Mouse (Mus musculus): ENCODE measurements around the gene Elk3. TPM values are rescaled to one million over a fixed set of nuclear protein-coding genes. Genes with fewer than 3 reads are reported as not detected.

Elk3 gene
- polyA plus RNA-seq, 1 experiment: 86.5 TPM

DNA sequence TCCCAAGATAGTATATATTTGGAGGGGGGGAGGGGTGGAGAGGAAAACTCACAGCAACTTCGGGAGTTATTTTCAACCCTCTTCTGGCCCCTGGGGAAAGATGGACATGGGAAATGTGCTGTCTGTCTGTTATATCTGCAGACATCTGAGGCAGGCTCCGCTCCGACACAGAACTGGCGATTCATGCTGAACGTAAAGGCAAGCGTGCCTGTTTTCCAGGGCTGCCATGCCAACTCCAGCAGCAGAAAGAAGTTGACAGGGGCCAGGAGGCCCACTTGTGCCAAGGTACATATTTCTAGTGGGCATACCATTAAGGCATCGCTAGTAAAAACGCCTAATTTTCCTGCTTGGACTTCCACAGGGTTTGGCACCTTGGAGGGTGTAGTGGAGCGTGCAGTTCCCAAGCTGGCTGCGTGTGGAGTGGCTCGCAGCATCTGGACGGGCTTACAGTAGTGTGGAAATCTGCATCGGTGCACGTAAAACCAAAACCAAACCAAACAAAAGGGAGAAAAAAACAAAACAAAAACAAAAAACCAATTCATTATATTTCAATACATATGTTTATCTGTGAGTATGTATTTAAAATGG, 37.1 kb upstream of the Elk3 start:
- TF ChIP-seq CTCF (IDR thresholded peaks at IDR 0.05; ENCODE audit: borderline replicate concordance, insufficient read depth, low read length) (no peak), POLR2A (IDR thresholded peaks at IDR 0.05; ENCODE audit: low read depth, low read length) (no peak)
- Histone ChIP-seq H3K4me1 (ENCODE audit: control insufficient read depth, insufficient read depth, low read length) (peaks cover 6% of the 10 kb centered on the region), H3K27ac (ENCODE audit: insufficient read depth, low read length) (no peak overlapping the region), H3K4me3 (ENCODE audit: insufficient read depth, low read length) (no peak overlapping the region)

DNA sequence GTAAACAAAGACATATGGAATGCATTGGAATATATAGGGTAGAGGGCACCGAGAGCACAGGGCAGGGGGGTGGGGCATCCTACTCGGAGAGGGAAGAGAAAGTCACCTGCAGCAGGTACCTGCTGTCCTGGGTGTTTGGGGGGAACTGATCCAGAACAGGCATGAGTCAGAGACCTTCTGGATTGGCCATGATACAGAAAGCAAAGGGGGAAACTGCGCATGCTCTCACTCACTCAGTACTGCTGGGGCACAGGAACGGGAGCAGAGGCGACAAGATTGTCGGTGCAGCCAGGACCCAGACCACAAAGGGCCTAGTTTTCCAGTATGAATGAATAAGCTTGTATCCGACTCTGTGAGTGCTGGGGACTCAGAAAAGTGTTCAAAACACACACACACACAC, 36.5 kb upstream of the Elk3 start:
- Histone ChIP-seq H3K4me3 (ENCODE audit: insufficient read depth, low read length) (no peak overlapping the region), H3K4me1 (ENCODE audit: control insufficient read depth, insufficient read depth, low read length) (peaks cover 6% of the 10 kb centered on the region), H3K27ac (ENCODE audit: insufficient read depth, low read length) (no peak overlapping the region)
- 0 out of 2 replicates have a peak, but pooled peaks have one; percentile 22 for TF ChIP-seq POLR2A (IDR thresholded peaks at IDR 0.05; ENCODE audit: low read depth, low read length)
- no peak for TF ChIP-seq CTCF (IDR thresholded peaks at IDR 0.05; ENCODE audit: borderline replicate concordance, insufficient read depth, low read length)

DNA sequence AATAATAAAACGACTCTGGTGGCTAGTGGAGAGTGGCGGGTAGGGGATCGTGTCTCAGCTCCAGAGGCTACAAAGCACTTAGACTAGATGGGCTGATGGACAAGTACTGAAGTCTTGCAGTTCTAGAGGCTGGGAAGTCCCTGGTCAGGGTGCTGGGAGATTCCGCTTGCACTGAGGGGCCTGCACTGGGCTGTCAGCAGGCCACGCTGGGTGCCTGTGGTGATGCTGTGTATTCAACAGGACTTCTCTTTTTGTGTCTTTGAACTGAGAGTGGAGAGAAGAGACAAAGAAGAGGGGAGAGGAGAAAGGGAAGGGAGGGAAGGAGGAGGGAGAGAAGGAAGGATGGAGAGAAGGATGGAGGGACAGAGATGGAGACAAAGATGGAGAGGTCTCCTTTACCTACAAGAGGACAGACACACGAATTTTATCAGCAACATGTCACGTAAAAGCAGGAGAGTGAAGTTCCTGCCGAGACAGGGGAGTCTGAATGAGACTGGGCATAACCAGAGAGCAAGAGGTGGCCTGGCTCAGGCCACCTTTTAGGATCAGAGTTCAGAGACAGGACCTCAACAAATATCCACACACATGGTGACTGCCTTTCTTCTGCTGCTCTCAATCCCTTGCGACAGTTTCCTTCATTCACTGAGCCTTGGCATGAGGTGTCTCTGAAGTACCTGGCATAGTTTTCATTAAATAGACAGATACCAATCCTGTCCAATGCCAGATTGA, 35.4 kb upstream of the Elk3 start:
- peaks cover 6% of the 10 kb centered on the region for H3K4me1 ChIP-seq (ENCODE audit: control insufficient read depth, insufficient read depth, low read length)
- H3K27ac ChIP-seq (ENCODE audit: insufficient read depth, low read length): no peak overlapping the region
- H3K4me3 ChIP-seq (ENCODE audit: insufficient read depth, low read length): no peak overlapping the region
- TF ChIP-seq POLR2A (IDR thresholded peaks at IDR 0.05; ENCODE audit: low read depth, low read length): no peak
- TF ChIP-seq CTCF (IDR thresholded peaks at IDR 0.05; ENCODE audit: borderline replicate concordance, insufficient read depth, low read length): no peak

DNA sequence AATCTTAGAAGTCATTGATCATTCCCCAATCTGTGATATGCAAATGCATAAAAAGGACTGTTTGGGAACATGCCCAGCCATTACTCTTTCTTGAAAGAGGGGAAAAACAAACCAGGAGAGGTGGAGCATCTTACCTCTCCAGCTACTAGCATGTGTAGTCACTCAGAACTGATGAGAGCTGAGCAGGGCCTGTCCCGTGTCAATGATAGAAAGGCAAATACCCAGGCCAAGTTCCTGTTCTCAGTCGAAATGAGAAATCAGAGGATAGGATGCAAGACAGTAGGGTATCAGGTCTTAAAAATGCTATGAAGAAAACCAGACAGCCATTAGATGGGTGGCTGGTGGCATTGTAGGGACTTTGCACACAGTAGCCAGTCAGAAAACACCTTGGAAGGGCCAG, 34.6 kb upstream of the Elk3 start:
- H3K4me1 ChIP-seq (ENCODE audit: control insufficient read depth, insufficient read depth, low read length): peaks cover 6% of the 10 kb centered on the region
- TF ChIP-seq CTCF (IDR thresholded peaks at IDR 0.05; ENCODE audit: borderline replicate concordance, insufficient read depth, low read length) (no peak), POLR2A (IDR thresholded peaks at IDR 0.05; ENCODE audit: low read depth, low read length) (no peak)
- H3K4me3 ChIP-seq (ENCODE audit: insufficient read depth, low read length): no peak overlapping the region
- H3K27ac ChIP-seq (ENCODE audit: insufficient read depth, low read length): no peak overlapping the region

DNA sequence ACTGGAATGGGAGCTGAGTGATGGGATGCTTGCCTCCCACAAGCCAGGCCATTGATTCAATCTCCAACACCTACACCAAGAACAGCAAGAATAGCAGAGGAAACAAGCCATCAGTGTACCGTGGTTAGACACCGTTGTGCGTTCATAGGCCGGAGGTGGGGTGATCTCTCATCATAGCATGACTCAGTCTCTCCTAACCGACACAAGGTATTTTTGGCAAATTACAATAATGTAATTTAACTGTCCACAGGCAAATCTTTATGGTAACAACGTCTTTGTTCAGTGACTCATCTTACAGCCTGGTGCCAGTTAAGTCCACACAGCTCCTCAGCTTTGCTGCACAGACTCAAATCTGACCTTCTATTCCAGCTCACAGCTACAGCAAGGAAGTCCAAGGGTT, 32.5 kb upstream of the Elk3 start:
- Histone ChIP-seq H3K27ac (ENCODE audit: insufficient read depth, low read length) (peak overlapping the region; percentile 52; the same call in 1 of the 2 replicates), H3K4me1 (ENCODE audit: control insufficient read depth, insufficient read depth, low read length) (peaks cover 6% of the 10 kb centered on the region), H3K4me3 (ENCODE audit: insufficient read depth, low read length) (no peak overlapping the region)
- TF ChIP-seq POLR2A (IDR thresholded peaks at IDR 0.05; ENCODE audit: low read depth, low read length) (no peak), CTCF (IDR thresholded peaks at IDR 0.05; ENCODE audit: borderline replicate concordance, insufficient read depth, low read length) (no peak)

DNA sequence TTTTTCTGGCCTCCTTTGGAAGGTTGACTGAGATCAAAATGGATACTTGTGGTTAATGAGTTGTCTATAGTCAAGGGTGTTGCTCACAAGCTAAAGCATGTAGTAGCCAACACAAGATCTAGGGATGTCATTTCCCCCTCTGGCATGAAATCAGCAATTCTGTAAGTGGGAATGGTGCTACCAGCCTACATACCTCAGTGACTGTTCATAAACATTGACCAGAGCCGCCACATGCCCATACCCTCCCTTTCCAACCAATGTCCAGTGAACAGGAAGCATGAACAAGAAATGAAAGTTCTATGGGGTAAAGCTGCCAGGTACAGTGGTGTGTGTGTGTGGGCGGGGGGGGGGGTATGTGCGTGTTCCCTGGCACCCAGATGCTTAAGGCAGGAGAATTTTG, 32.1 kb upstream of the Elk3 start:
- Histone ChIP-seq H3K4me3 (ENCODE audit: insufficient read depth, low read length) (no peak overlapping the region), H3K4me1 (ENCODE audit: control insufficient read depth, insufficient read depth, low read length) (peaks cover 6% of the 10 kb centered on the region), H3K27ac (ENCODE audit: insufficient read depth, low read length) (peak overlapping the region; percentile 47; the same call in 1 of the 2 replicates)
- TF ChIP-seq POLR2A (IDR thresholded peaks at IDR 0.05; ENCODE audit: low read depth, low read length) (no peak), CTCF (IDR thresholded peaks at IDR 0.05; ENCODE audit: borderline replicate concordance, insufficient read depth, low read length) (no peak)

DNA sequence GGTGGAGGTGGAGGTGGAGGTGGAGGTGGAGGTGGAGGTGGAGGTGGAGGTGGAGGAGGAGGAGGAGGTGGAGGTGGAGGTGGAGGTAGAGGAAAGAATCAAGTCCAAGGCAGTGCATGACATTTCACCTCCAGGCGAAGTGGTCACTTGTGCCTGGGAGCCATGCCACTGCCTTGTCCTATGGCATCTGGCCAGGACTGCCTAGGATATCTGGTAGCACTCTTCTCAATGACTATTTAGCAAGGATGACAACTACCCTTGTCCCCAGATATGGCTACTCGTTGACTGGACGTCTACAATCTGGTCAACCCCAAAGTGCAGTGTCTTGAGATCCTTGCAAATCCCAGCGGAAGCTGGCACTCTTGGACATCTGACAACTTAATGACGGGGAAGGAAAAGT, 27.6 kb upstream of the Elk3 start:
- no peak overlapping the region for H3K27ac ChIP-seq (ENCODE audit: insufficient read depth, low read length)
- no peak for TF ChIP-seq POLR2A (IDR thresholded peaks at IDR 0.05; ENCODE audit: low read depth, low read length)
- no peak for TF ChIP-seq CTCF (IDR thresholded peaks at IDR 0.05; ENCODE audit: borderline replicate concordance, insufficient read depth, low read length)
- no peak overlapping the region for H3K4me3 ChIP-seq (ENCODE audit: insufficient read depth, low read length)
- H3K4me1 ChIP-seq (ENCODE audit: control insufficient read depth, insufficient read depth, low read length): peaks cover 2% of the 10 kb centered on the region; the same call in 1 of the 2 replicates

DNA sequence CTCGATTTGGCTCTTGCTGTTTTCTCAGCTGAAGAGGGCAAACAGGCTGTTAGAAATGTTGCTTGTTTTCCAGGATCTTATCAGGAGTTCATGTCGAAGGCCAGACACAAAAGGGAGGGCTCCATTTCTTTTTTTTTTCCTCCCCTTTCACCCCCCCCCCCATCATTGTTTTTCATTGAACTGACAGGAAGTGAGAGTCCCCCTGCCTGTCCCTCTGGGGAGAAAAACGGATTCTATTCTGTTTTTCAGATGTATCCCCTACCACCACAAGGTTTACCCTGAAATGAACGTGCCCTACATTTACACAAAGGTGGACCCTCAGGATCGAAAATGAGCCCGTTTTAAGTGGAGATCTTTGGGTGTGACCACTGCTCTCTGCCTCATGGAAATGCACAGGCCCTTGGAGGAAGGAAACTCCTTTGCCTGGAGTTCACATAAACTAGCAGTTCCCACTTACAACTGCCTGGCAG, 25.6 kb upstream of the Elk3 start:
- Histone ChIP-seq H3K27ac (ENCODE audit: insufficient read depth, low read length) (no peak overlapping the region), H3K4me3 (ENCODE audit: insufficient read depth, low read length) (no peak overlapping the region), H3K4me1 (ENCODE audit: control insufficient read depth, insufficient read depth, low read length) (0 out of 2 replicates have a peak, but pooled peaks cover 4% of the 10 kb centered on the region)
- no peak for TF ChIP-seq CTCF (IDR thresholded peaks at IDR 0.05; ENCODE audit: borderline replicate concordance, insufficient read depth, low read length)
- TF ChIP-seq POLR2A (IDR thresholded peaks at IDR 0.05; ENCODE audit: low read depth, low read length): no peak

DNA sequence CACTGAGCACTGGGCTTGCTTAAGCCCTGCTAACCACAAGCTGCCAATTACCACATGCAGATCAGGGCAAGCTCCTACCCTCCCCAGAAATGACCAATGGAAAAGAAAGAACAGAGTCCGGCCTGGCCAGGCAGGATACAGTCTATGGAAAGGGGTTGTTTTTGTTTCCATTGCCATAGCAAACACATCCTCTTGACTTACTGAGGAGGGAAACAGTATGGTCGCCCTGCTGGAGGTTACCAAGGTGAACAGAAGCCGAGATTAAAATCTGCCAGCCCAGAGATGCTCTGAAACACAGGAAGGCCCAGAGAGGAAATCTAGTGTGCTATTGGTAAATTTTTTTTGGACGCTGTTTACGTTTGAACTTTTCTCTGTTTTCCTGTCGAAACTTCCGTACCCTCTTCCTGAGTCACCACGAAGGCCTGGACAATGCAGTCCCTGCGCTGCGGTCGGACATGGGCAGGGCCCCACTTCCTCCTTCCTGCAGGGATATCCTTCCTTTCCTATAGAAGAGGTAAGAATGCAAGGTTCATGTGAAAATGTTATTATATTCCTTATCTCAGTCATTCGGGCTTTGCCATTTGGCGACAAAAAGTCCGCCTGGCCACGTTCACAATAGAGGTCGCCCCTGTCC, 25.0 kb upstream of the Elk3 start:
- H3K27ac ChIP-seq (ENCODE audit: insufficient read depth, low read length): no peak overlapping the region
- TF ChIP-seq CTCF (IDR thresholded peaks at IDR 0.05; ENCODE audit: borderline replicate concordance, insufficient read depth, low read length): no peak
- no peak for TF ChIP-seq POLR2A (IDR thresholded peaks at IDR 0.05; ENCODE audit: low read depth, low read length)
- no peak overlapping the region for H3K4me3 ChIP-seq (ENCODE audit: insufficient read depth, low read length)
- 0 out of 2 replicates have a peak, but pooled peaks cover 4% of the 10 kb centered on the region for H3K4me1 ChIP-seq (ENCODE audit: control insufficient read depth, insufficient read depth, low read length)

DNA sequence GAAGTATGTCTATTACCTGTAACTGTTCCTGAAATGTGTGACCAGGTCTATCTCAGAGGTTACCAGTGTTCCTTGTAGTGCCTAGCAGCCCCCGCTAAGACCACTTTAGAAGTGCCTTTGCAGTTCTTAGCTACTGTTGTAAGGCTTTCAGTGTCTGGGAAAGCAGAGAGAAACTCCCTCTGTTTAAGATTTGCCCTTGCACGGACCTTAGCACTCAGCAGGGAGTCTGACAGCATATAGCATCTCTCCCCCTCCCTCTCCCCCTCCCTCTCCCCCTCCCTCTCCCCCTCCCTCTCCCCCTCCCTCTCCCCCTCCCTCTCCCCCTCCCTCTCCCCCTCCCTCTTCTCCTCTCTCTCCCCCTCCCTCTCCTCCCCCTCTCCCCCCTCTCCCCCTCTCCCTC, 24.1 kb upstream of the Elk3 start:
- 0 out of 2 replicates have a peak, but pooled peaks cover 4% of the 10 kb centered on the region for H3K4me1 ChIP-seq (ENCODE audit: control insufficient read depth, insufficient read depth, low read length)
- H3K4me3 ChIP-seq (ENCODE audit: insufficient read depth, low read length): no peak overlapping the region
- TF ChIP-seq POLR2A (IDR thresholded peaks at IDR 0.05; ENCODE audit: low read depth, low read length) (no peak), CTCF (IDR thresholded peaks at IDR 0.05; ENCODE audit: borderline replicate concordance, insufficient read depth, low read length) (no peak)
- no peak overlapping the region for H3K27ac ChIP-seq (ENCODE audit: insufficient read depth, low read length)
